Mouse (Mus musculus) midbrain, embryonic 12.5 days (tissue): ENCODE results near the gene Dpf1. TPM values are rescaled to one million over a fixed set of nuclear protein-coding genes. Genes with fewer than 3 reads are reported as not detected.

Experiments used
- ATAC-seq: fragments of 200-750 bp; cut with Nextera tagmentation; 2 replicates; pipeline ENCODE4 v1.8.0; 2017; ENCODE audit warnings: low read depth, moderate TSS enrichment, moderate library complexity; ENCODE audit not compliant: low FRiP score
- H3K27ac ChIP-seq: fragments of 300-500 bp; sonication (generic); replicated peaks from 2 replicates; pipeline ENCODE4 v1.5.1; 2016; ENCODE audit warnings: mild to moderate bottlenecking
- H3K27me3 ChIP-seq: fragments of 300-500 bp; sonication (generic); 2 replicates; pipeline ENCODE4 v1.6.1; 2016; ENCODE audit warnings: mild to moderate bottlenecking
- H3K36me3 ChIP-seq: fragments of 300-500 bp; sonication (generic); 2 replicates; pipeline ENCODE4 v1.6.1; 2016
- H3K4me1 ChIP-seq: fragments of 300-500 bp; sonication (generic); 2 replicates; pipeline ENCODE4 v1.6.1; 2016
- H3K4me2 ChIP-seq: fragments of 300-500 bp; sonication (generic); replicated peaks from 2 replicates; pipeline ENCODE4 v1.6.1; 2016; ENCODE audit warnings: mild to moderate bottlenecking, moderate library complexity
- H3K4me3 ChIP-seq: fragments of 300-500 bp; sonication (generic); 2 replicates; pipeline ENCODE4 v1.5.1; 2016; ENCODE audit warnings: mild to moderate bottlenecking
- H3K9ac ChIP-seq: fragments of 300-500 bp; sonication (generic); replicated peaks from 2 replicates; pipeline ENCODE4 v1.6.1; 2016; ENCODE audit warnings: mild to moderate bottlenecking, moderate library complexity
- H3K9me3 ChIP-seq: fragments of 300-500 bp; sonication (generic); 2 replicates; pipeline ENCODE4 v1.6.1; 2016; ENCODE audit warnings: mild to moderate bottlenecking
- WGBS: fragments of 180-500 bp; shearing (Covaris S2); methylation state at CpG from one replicate; pipeline ENCODE4 v1.1.7; 2016; 5-methylcytosine and 5-hydroxymethylcytosine counted together
- polyA plus RNA-seq: library from polyadenylated mRNA; unstranded; fragments of >200 nt; fragmentation: Nextera tagmentation; extraction: Ambion mirVana; gene quantifications from 2 replicates; pipeline ENCODE4 v1.2.1, GENCODE M21; 2016

Dpf1 gene
- polyA plus RNA-seq, 1 experiment from 2014 or later = 119 TPM

DNA sequence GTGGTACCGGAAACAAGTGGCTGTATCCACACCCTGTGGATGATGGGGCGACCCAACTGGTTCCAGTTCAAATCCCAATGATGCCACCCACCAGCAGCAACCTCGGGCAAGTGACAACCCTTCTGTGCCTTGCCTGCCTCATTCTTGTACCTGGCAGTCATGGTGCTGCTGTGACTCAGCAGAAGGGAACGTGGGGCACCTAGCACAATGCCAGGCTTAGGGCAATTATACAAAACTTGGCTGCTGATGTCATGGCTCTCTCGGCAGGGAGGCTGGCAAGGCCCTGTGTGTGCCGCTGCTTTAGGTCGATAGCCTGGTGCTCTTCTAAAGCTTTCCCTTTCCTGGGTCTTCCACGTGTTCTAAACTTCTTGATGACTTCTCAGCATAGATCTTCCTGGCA lies 48.5 kb downstream of the Dpf1 start:
- peaks cover 32% of the 10 kb centered on the region for H3K36me3 ChIP-seq
- 84% methylated on average over 8 of the region's 8 CpGs for WGBS

DNA sequence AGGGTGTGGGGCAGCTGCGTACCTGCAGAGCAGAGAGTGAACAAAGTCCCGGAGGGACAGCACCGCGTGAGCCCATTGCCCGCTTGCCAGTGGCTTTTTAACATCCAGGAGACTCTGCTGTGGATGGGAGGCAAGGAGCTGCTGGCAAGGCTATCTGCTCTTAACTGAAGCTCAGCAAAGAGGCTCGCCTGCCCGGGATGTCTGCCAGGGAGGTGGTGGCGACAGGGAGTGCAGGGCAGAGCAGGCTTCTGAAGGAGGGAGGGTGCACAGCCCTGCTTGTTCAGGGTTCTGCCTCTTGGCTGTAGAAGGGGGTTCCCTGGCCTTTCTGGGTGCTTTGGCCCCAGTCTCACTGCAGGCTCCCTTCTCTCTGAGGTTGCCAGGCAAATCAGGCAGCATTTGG lies 50.4 kb downstream of the Dpf1 start:
- H3K36me3 ChIP-seq = peaks cover 18% of the 10 kb centered on the region
- H3K27me3 ChIP-seq = no peaks in the 10 kb centered on the region
- no peak overlapping the region for H3K27ac ChIP-seq
- no peak overlapping the region for H3K4me3 ChIP-seq
- no peaks in the 10 kb centered on the region for H3K9me3 ChIP-seq
- no peak overlapping the region for H3K4me2 ChIP-seq
- H3K4me1 ChIP-seq = no peaks in the 10 kb centered on the region
- ATAC-seq = no peak
- H3K9ac ChIP-seq = 0 out of 2 replicates have a peak overlapping the region, but pooled peaks have one; percentile 11
- WGBS = 86% methylated on average over 8 of the region's 8 CpGs

More for the DNA sequence above, 48.5 kb downstream of the Dpf1 start:
- Histone ChIP-seq H3K27me3 (no peaks in the 10 kb centered on the region), H3K27ac (no peak overlapping the region), H3K4me3 (no peak overlapping the region), H3K4me1 (peaks cover 3% of the 10 kb centered on the region; the same call in 1 of the 2 replicates), H3K9ac (no peak overlapping the region), H3K4me2 (no peak overlapping the region), H3K9me3 (no peaks in the 10 kb centered on the region)
- ATAC-seq = no peak

DNA sequence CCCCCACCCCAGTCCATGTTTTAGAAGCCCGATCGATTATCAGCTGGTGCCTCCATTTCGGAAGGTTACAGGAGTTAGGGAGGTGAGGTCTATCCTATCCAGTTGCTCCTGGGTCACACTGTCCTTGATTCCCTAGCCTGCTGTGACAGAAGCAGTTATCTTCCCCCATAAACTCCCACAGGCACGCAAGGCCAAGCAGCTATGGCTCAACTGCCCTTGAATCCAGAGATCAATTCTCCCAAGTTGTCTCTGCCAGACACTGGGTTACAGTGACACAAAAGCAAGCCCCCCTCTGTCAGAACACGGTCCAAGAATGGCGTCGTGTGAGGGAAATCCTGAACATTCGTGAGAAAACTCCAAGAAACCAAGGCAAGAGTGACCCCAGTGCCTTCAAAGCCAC lies 51.7 kb downstream of the Dpf1 start:
- no peaks in the 10 kb centered on the region for H3K27me3 ChIP-seq
- no peak overlapping the region for H3K27ac ChIP-seq
- no peaks in the 10 kb centered on the region for H3K4me1 ChIP-seq
- no peak overlapping the region for H3K9ac ChIP-seq
- H3K36me3 ChIP-seq = peaks cover 11% of the 10 kb centered on the region
- H3K4me2 ChIP-seq = no peak overlapping the region
- no peak overlapping the region for H3K4me3 ChIP-seq
- WGBS = 95% methylated on average over 7 of the region's 8 CpGs
- H3K9me3 ChIP-seq = no peaks in the 10 kb centered on the region
- no peak for ATAC-seq

DNA sequence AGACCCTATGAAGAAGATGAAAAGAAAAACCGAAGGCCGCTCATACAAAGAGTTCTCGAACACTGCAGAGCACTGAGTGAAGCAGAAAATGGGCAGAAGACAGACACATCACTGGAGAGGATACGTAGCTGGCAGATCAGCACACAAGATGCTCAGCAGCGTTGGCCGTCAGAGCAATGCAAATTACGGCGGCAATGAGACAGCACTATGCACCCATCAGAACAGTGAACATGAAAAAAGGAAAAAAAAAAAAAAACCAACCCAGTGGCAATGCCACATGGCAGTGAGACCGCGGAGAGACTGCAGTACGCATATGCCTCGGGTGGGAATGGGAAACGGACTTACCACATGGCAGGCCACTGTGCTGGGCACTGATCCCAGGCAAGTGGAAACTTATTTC lies 57.7 kb downstream of the Dpf1 start:
- H3K27me3 ChIP-seq = no peaks in the 10 kb centered on the region
- H3K4me3 ChIP-seq = no peak overlapping the region
- no peaks in the 10 kb centered on the region for H3K4me1 ChIP-seq
- H3K9ac ChIP-seq = no peak overlapping the region
- no peak overlapping the region for H3K4me2 ChIP-seq
- no peak for ATAC-seq
- no peaks in the 10 kb centered on the region for H3K9me3 ChIP-seq
- peaks cover 5% of the 10 kb centered on the region; the same call in 1 of the 2 replicates for H3K36me3 ChIP-seq
- 92% methylated on average over 13 of the region's 13 CpGs for WGBS
- no peak overlapping the region for H3K27ac ChIP-seq

DNA sequence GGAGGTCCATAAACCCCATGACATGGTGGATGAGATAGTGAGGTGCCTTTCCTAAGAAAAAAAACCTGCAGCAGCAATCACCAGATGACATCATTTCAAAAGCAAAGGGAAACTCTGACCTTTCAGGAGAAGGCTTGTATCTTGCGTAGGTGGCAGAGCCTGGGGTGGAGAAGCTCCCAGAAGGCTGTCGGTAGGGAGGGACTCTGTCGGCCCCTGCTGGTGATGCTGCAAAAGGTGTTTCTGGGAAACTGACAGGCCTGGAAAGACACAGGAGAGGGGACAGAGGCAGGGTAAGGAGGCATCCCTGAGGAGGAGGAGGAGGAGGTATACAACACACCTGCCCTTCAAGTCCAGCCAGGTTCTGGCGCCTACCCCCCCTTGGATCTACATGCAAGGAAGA lies 60.3 kb downstream of the Dpf1 start:
- peaks cover 10% of the 10 kb centered on the region; the same call in 1 of the 2 replicates for H3K4me1 ChIP-seq
- H3K4me2 ChIP-seq = no peak overlapping the region
- no peaks in the 10 kb centered on the region for H3K9me3 ChIP-seq
- H3K9ac ChIP-seq = no peak overlapping the region
- H3K36me3 ChIP-seq = peaks cover 4% of the 10 kb centered on the region; the same call in 1 of the 2 replicates
- no peaks in the 10 kb centered on the region for H3K27me3 ChIP-seq
- H3K4me3 ChIP-seq = no peak overlapping the region
- WGBS = 23% methylated on average over 4 of the region's 4 CpGs
- H3K27ac ChIP-seq = no peak overlapping the region
- peak; percentile 32; the same call in 1 of the 2 replicates for ATAC-seq

DNA sequence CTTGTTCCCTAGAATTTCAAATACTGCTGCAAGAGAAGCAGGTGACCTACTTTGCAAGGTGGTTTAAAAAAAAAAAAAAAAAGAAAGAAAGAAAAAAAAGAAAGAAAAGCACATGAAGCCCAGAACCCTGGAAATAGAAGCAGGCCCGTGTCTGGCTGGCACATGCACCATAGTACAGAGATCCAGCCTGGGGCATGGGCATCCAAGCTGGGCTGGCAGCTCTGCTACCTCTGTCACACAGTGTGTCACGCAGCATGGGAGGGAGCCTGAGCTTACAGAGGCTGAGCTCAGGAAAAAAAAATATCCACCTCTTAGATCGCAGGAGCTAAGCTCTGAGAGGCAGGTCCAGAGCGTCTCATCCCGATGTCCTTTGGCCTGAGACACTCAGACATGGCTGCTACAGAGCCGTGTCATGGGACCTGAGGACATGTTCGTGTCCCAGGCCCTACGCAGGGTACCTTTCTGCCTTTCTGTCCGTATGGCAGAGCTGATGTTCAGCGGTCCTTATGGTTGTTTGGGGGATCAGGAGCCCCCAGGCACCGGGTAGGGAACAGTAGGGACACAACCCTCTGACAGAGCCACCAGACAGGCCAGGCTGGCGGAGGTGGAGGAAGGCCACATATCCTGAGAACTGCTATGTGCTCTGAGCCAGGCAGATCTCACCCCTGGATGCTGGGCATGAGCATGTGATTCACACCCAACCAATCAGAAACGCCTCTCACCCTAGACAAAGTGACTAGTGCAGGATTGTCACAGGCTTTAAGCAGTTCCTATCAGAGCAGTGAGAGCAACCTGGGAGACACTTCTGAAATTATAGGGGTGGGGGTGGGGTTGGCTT lies 63.6 kb downstream of the Dpf1 start:
- peak; percentile 80 for ATAC-seq
- Histone ChIP-seq H3K9me3 (no peaks in the 10 kb centered on the region), H3K27me3 (no peaks in the 10 kb centered on the region), H3K4me2 (no peak overlapping the region), H3K4me3 (no peak overlapping the region), H3K27ac (peak overlapping the region; percentile 50; the same call in 1 of the 2 replicates), H3K9ac (peak overlapping the region; percentile 25), H3K36me3 (peaks cover 9% of the 10 kb centered on the region; the same call in 1 of the 2 replicates), H3K4me1 (peaks cover 10% of the 10 kb centered on the region; the same call in 1 of the 2 replicates)
- WGBS = 73% methylated on average over 13 of the region's 13 CpGs

Other genes starting within 250 kb of the Dpf1 start
- 2.8 TPM in 2 replicates for gene Ryr1, start 178.8 kb upstream of the Dpf1 start, polyA plus RNA-seq
- 0.63 and 0.71 TPM in 2 replicates for gene Rasgrp4, start 169.1 kb upstream of the Dpf1 start, polyA plus RNA-seq
- gene Fam98c, start 147.7 kb upstream of the Dpf1 start, polyA plus RNA-seq = 17.4 and 20.4 TPM in 2 replicates
- gene Ggn, start 133.7 kb upstream of the Dpf1 start, polyA plus RNA-seq = 0.78 and 0.85 TPM in 2 replicates
- gene Spred3, start 133.5 kb upstream of the Dpf1 start, polyA plus RNA-seq = 6.1 and 6.8 TPM in 2 replicates
- 291 and 305 TPM in 2 replicates for gene Psmd8, start 123.2 kb upstream of the Dpf1 start, polyA plus RNA-seq
- 0.82 and 0.96 TPM in 2 replicates for gene Catsperg1, start 89.9 kb upstream of the Dpf1 start, polyA plus RNA-seq
- gene Kcnk6, start 71.4 kb upstream of the Dpf1 start, polyA plus RNA-seq = 0.54 and 0.65 TPM in 2 replicates
- 72.5 and 83.2 TPM in 2 replicates for gene Yif1b, start 65.6 kb upstream of the Dpf1 start, polyA plus RNA-seq
- gene 2200002D01Rik, start 55.5 kb upstream of the Dpf1 start, polyA plus RNA-seq = 2.1 and 2.9 TPM in 2 replicates
- 23.8 and 25.7 TPM in 2 replicates for gene Spint2, start 22.0 kb upstream of the Dpf1 start, polyA plus RNA-seq
- gene Ppp1r14a, start 14.6 kb upstream of the Dpf1 start, polyA plus RNA-seq = 19.2 and 20.0 TPM in 2 replicates
- gene Sipa1l3, start 214.7 kb downstream of the Dpf1 start, polyA plus RNA-seq = 14.0 and 14.6 TPM in 2 replicates